Mouse (Mus musculus): ENCODE data around the gene Pick1. TPM values are rescaled to one million over a fixed set of nuclear protein-coding genes. Genes with fewer than 3 reads are reported as not detected.

The Pick1 gene
- total RNA-seq (2023), result 10 to 100 TPM; 12.3 to 12.7 TPM

DNA sequence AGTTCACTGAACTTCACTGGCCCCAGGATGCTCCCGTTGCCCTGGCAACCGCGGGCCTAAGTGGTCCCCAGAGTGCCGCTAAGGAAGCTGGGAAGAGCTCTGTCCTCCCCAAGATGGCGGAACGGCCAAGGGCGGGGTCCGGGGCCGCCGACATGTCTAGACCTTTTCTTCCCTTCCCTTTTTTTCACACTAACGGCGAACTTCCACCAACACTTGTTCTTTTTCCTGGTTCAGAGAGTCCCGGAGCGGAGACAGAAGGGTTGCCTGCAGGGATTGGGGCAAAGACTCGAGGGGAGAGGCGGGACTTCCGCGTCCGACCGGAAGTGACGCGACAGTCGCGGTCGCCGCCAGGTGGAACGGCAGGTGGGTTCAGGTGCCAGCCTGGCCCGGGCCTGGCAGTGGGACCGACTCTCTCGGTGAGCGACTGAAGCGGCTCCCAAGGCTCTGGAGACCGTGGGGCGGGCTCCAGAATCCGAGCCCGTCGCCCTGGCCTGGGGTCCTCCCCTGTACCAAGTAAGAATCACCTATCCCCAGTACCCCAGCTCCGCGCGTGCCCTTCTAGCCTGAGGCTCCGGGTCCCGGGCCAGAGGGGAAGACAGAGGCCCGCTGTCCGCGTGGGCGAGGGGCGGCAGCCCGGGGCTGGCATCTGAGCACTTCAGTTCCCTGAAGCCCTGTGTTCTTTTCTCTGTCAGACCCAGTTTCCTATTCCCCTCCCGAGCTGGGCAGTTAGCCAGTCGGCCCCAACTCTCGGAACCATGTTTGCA, at the start of gene Pick1, which contains the start of gene Gm49486:
Gene Pick1 (plus strand): TSS at position 116 of the 764 bp plus-strand sequence.
Gene Gm49486 (plus strand): TSS at position 334 of the 764 bp plus-strand sequence.

GRCm38 (mm10) chr15:79254661-79255060, 25.7 kb downstream of the Pick1 start, which contains the start of gene Slc16a8:
Gene Slc16a8, minus strand, starts transcription at chr15:79254761.

DNA sequence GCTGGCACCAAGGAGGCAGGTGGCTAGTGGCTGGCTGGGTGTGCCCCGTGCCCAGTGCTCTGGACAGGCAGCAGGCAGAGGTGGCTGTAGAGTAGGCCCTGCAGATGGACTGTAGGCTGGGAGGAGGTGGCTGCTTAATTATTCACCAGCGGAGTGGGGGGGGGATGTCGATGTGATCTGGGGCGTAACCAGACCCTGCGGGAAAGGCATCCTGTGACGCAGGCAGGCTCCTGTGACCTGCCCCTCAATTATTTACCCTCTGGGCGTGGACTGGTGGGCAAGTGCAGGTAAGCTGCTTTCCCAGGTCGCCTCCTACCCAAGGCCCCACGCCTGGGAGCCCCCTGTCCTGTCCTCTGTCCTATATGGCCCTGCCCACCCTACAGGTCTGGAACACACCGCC, 56.4 kb downstream of the Pick1 start, which contains the start of gene Baiap2l2:
Gene Baiap2l2 (minus strand): TSS at position 139 of the 400 bp plus-strand sequence.

Other genes with a start within 250 kb of the Pick1 start
- 10 to 100 TPM; 41.2 to 48.2 TPM for gene H1f0, start 200.7 kb upstream of the Pick1 start, total RNA-seq (2023)
- gene Galr3, start 187.3 kb upstream of the Pick1 start, total RNA-seq (2023), result not detected
- 10 to 100 TPM; 14.7 to 17.8 TPM for gene Ankrd54, start 166.3 kb upstream of the Pick1 start, total RNA-seq (2023)
- 10 to 100 TPM; 90.7 to 95.1 TPM for gene Eif3l, start 154.0 kb upstream of the Pick1 start, total RNA-seq (2023)
- 10 to 100 TPM; 13.9 to 16.0 TPM for gene Micall1, start 120.3 kb upstream of the Pick1 start, total RNA-seq (2023)
- gene Polr2f, start 88.2 kb upstream of the Pick1 start, total RNA-seq (2023), result 10 to 100 TPM; 49.3 to 59.7 TPM
- under 1 TPM in 1 of 2 experiments, not detected in 1; 0.42 TPM for gene 1700088E04Rik, start 87.9 kb upstream of the Pick1 start, total RNA-seq (2023)
- not detected for gene Sox10, start 63.9 kb upstream of the Pick1 start, total RNA-seq (2023)
- under 1 TPM in 1 of 2 experiments, not detected in 1; 0.21 TPM for gene Gm49486, start 218 bp downstream of the Pick1 start, total RNA-seq (2023)
- not detected for gene Slc16a8, start 25.6 kb downstream of the Pick1 start, total RNA-seq (2023)
- not detected for gene Baiap2l2, start 56.4 kb downstream of the Pick1 start, total RNA-seq (2023)
- 1 to 10 TPM; 4.7 to 7.8 TPM for gene Pla2g6, start 99.2 kb downstream of the Pick1 start, total RNA-seq (2023)
- gene Maff, start 117.4 kb downstream of the Pick1 start, total RNA-seq (2023), result 10 to 100 TPM; 70.0 to 72.2 TPM
- gene Tmem184b, start 174.4 kb downstream of the Pick1 start, total RNA-seq (2023), result 100 to 1,000 TPM in 1 of 2 experiments, 10 to 100 TPM in 1; 94.0 to 114 TPM
- gene Csnk1e, start 226.4 kb downstream of the Pick1 start, total RNA-seq (2023), result 100 to 1,000 TPM; 144 to 153 TPM

Data from monocyte, adult 59 days (primary cell).